Mouse (Mus musculus): ENCODE measurements at regions not wholly inside any gene's neighbourhood (a gene's known extent, or its start where the extent isn't known, plus 50 kb on each side); places are given as distances from the start of the nearest gene placed in this dataset.

GRCm38 (mm10) chr11:12847793-12848192 lies 383.0 kb upstream of the Cobl start:
- no peaks in the 10 kb centered on the region for H3K27me3 ChIP-seq (ENCODE audit: control insufficient read depth, insufficient read depth, low read length)
- H3K4me2 ChIP-seq (ENCODE audit: low read depth, low read length) = no peak overlapping the region
- no peak for ATAC-seq (ENCODE audit: low read depth)
- H3K9me3 ChIP-seq (ENCODE audit: control insufficient read depth, low read length) = no peaks in the 10 kb centered on the region
- H3K9ac ChIP-seq (replicated peaks; ENCODE audit: low read depth, low read length) = no peak overlapping the region
- H3K4me3 ChIP-seq (ENCODE audit: low read depth, low read length) = no peak overlapping the region
- no peak overlapping the region for H3K27ac ChIP-seq (ENCODE audit: low read depth, low read length)
- no peaks in the 10 kb centered on the region for H3K4me1 ChIP-seq (ENCODE audit: control insufficient read depth, insufficient read depth, low read length)
- H3K36me3 ChIP-seq (ENCODE audit: control insufficient read depth, insufficient read depth, low read length) = no peaks in the 10 kb centered on the region

- Histone ChIP-seq H3K36me3 (ENCODE audit: control insufficient read depth, insufficient read depth, low read length) (no peaks in the 10 kb centered on the region), H3K27me3 (ENCODE audit: control insufficient read depth, insufficient read depth, low read length) (no peaks in the 10 kb centered on the region), H3K4me1 (ENCODE audit: control insufficient read depth, insufficient read depth, low read length) (no peaks in the 10 kb centered on the region), H3K4me3 (ENCODE audit: low read depth, low read length) (no peak overlapping the region), H3K9me3 (ENCODE audit: control insufficient read depth, low read length) (no peaks in the 10 kb centered on the region), H3K9ac (replicated peaks; ENCODE audit: low read depth, low read length) (no peak overlapping the region), H3K27ac (ENCODE audit: low read depth, low read length) (no peak overlapping the region), H3K4me2 (ENCODE audit: low read depth, low read length) (no peak overlapping the region)
- ATAC-seq (ENCODE audit: low read depth) = no peak
These were observed 379.1 kb upstream of the Cobl start for GRCm38 (mm10) chr11:12843631-12844423.

- no peaks in the 10 kb centered on the region for H3K36me3 ChIP-seq (ENCODE audit: control insufficient read depth, insufficient read depth, low read length)
- H3K27me3 ChIP-seq (ENCODE audit: control insufficient read depth, insufficient read depth, low read length) = no peaks in the 10 kb centered on the region
- no peaks in the 10 kb centered on the region for H3K4me1 ChIP-seq (ENCODE audit: control insufficient read depth, insufficient read depth, low read length)
- no peak overlapping the region for H3K4me3 ChIP-seq (ENCODE audit: low read depth, low read length)
- no peak overlapping the region for H3K4me2 ChIP-seq (ENCODE audit: low read depth, low read length)
- no peak overlapping the region for H3K27ac ChIP-seq (ENCODE audit: low read depth, low read length)
- no peak overlapping the region for H3K9ac ChIP-seq (replicated peaks; ENCODE audit: low read depth, low read length)
- no peak for ATAC-seq (ENCODE audit: low read depth)
- no peaks in the 10 kb centered on the region for H3K9me3 ChIP-seq (ENCODE audit: control insufficient read depth, low read length)
- 87% methylated on average over 2 of the region's 2 CpGs for WGBS
These were observed 376.6 kb upstream of the Cobl start for GRCm38 (mm10) chr11:12841393-12841792.

GRCm38 (mm10) chr11:12837920-12838319 lies 373.2 kb upstream of the Cobl start:
- H3K27me3 ChIP-seq (ENCODE audit: control insufficient read depth, insufficient read depth, low read length) = no peaks in the 10 kb centered on the region
- H3K9me3 ChIP-seq (ENCODE audit: control insufficient read depth, low read length) = no peaks in the 10 kb centered on the region
- ATAC-seq (ENCODE audit: low read depth) = no peak
- H3K9ac ChIP-seq (replicated peaks; ENCODE audit: low read depth, low read length) = no peak overlapping the region
- no peak overlapping the region for H3K27ac ChIP-seq (ENCODE audit: low read depth, low read length)
- 77% methylated on average over 2 of the region's 2 CpGs for WGBS
- no peaks in the 10 kb centered on the region for H3K36me3 ChIP-seq (ENCODE audit: control insufficient read depth, insufficient read depth, low read length)
- no peaks in the 10 kb centered on the region for H3K4me1 ChIP-seq (ENCODE audit: control insufficient read depth, insufficient read depth, low read length)
- H3K4me3 ChIP-seq (ENCODE audit: low read depth, low read length) = no peak overlapping the region
- no peak overlapping the region for H3K4me2 ChIP-seq (ENCODE audit: low read depth, low read length)

GRCm38 (mm10) chr11:12837387-12837786 lies 372.6 kb upstream of the Cobl start:
- H3K27me3 ChIP-seq (ENCODE audit: control insufficient read depth, insufficient read depth, low read length) = no peaks in the 10 kb centered on the region
- no peaks in the 10 kb centered on the region for H3K4me1 ChIP-seq (ENCODE audit: control insufficient read depth, insufficient read depth, low read length)
- H3K9ac ChIP-seq (replicated peaks; ENCODE audit: low read depth, low read length) = no peak overlapping the region
- WGBS = 70% methylated on average over 2 of the region's 2 CpGs
- no peaks in the 10 kb centered on the region for H3K9me3 ChIP-seq (ENCODE audit: control insufficient read depth, low read length)
- H3K4me2 ChIP-seq (ENCODE audit: low read depth, low read length) = no peak overlapping the region
- H3K4me3 ChIP-seq (ENCODE audit: low read depth, low read length) = no peak overlapping the region
- H3K36me3 ChIP-seq (ENCODE audit: control insufficient read depth, insufficient read depth, low read length) = no peaks in the 10 kb centered on the region
- no peak for ATAC-seq (ENCODE audit: low read depth)
- H3K27ac ChIP-seq (ENCODE audit: low read depth, low read length) = no peak overlapping the region

- ATAC-seq (ENCODE audit: low read depth) = no peak
- H3K4me3 ChIP-seq (ENCODE audit: low read depth, low read length) = no peak overlapping the region
- no peak overlapping the region for H3K27ac ChIP-seq (ENCODE audit: low read depth, low read length)
- no peaks in the 10 kb centered on the region for H3K9me3 ChIP-seq (ENCODE audit: control insufficient read depth, low read length)
- H3K4me2 ChIP-seq (ENCODE audit: low read depth, low read length) = no peak overlapping the region
- H3K4me1 ChIP-seq (ENCODE audit: control insufficient read depth, insufficient read depth, low read length) = no peaks in the 10 kb centered on the region
- no peak overlapping the region for H3K9ac ChIP-seq (replicated peaks; ENCODE audit: low read depth, low read length)
- H3K36me3 ChIP-seq (ENCODE audit: control insufficient read depth, insufficient read depth, low read length) = no peaks in the 10 kb centered on the region
- H3K27me3 ChIP-seq (ENCODE audit: control insufficient read depth, insufficient read depth, low read length) = no peaks in the 10 kb centered on the region
These were observed 371.6 kb upstream of the Cobl start for GRCm38 (mm10) chr11:12836387-12836786.

GRCm38 (mm10) chr11:12812021-12812420 lies 347.3 kb upstream of the Cobl start:
- Histone ChIP-seq H3K27me3 (ENCODE audit: control insufficient read depth, insufficient read depth, low read length) (no peaks in the 10 kb centered on the region), H3K4me1 (ENCODE audit: control insufficient read depth, insufficient read depth, low read length) (no peaks in the 10 kb centered on the region), H3K4me2 (ENCODE audit: low read depth, low read length) (no peak overlapping the region), H3K9ac (replicated peaks; ENCODE audit: low read depth, low read length) (no peak overlapping the region), H3K36me3 (ENCODE audit: control insufficient read depth, insufficient read depth, low read length) (no peaks in the 10 kb centered on the region), H3K4me3 (ENCODE audit: low read depth, low read length) (no peak overlapping the region), H3K27ac (ENCODE audit: low read depth, low read length) (no peak overlapping the region), H3K9me3 (ENCODE audit: control insufficient read depth, low read length) (no peaks in the 10 kb centered on the region)
- no peak for ATAC-seq (ENCODE audit: low read depth)

- no peak overlapping the region for H3K4me2 ChIP-seq (ENCODE audit: low read depth, low read length)
- H3K27ac ChIP-seq (ENCODE audit: low read depth, low read length) = no peak overlapping the region
- H3K9ac ChIP-seq (replicated peaks; ENCODE audit: low read depth, low read length) = no peak overlapping the region
- no peaks in the 10 kb centered on the region for H3K27me3 ChIP-seq (ENCODE audit: control insufficient read depth, insufficient read depth, low read length)
- no peak overlapping the region for H3K4me3 ChIP-seq (ENCODE audit: low read depth, low read length)
- peak; percentile 83 for ATAC-seq (ENCODE audit: low read depth)
- H3K4me1 ChIP-seq (ENCODE audit: control insufficient read depth, insufficient read depth, low read length) = no peaks in the 10 kb centered on the region
- no peaks in the 10 kb centered on the region for H3K9me3 ChIP-seq (ENCODE audit: control insufficient read depth, low read length)
- WGBS = 42% methylated on average over 11 of the region's 11 CpGs
- H3K36me3 ChIP-seq (ENCODE audit: control insufficient read depth, insufficient read depth, low read length) = no peaks in the 10 kb centered on the region
These were observed 346.5 kb upstream of the Cobl start for GRCm38 (mm10) chr11:12810949-12811881.

Measured in neural tube, embryonic 14.5 days (tissue).